Mouse (Mus musculus) B cell, adult (primary cell): ENCODE measurements around the gene Armc9. TPM values are rescaled to one million over a fixed set of nuclear protein-coding genes. Genes with fewer than 3 reads are reported as not detected.

Source experiments
- total RNA-seq: library from RNA; stranded (reverse); gene quantifications from 4 replicates; pipeline ENCODE4 v1.2.4, GENCODE M21; 2023; ENCODE audit not compliant: inconsistent age

Gene Armc9
- 6.3 to 8.1 TPM (median 6.6 TPM) in 4 replicates for total RNA-seq

GRCm38 (mm10) chr1:86154133-86154823, at the start of gene Armc9:
Armc9 (plus strand) TSS chr1:86154780.

GRCm38 (mm10) chr1:86111779-86112178, 42.8 kb upstream of the Armc9 start, which contains the start of gene Htr2b:
Htr2b (minus strand) TSS chr1:86111970.

GRCm38 (mm10) chr1:86133337-86133736, 21.2 kb upstream of the Armc9 start, which contains the start of gene Gm21972:
Gm21972 (plus strand) TSS chr1:86133637.

GRCm38 (mm10) chr1:86302532-86302931, 148.0 kb downstream of the Armc9 start, which contains the start of gene B3gnt7:
B3gnt7 (plus strand) TSS chr1:86302832.

Other genes starting within 250 kb of the Armc9 start
- 0.48 to 0.96 TPM in 2 of 4 replicates, not detected in the others for gene 4933407L21Rik, start 226.3 kb upstream of the Armc9 start, total RNA-seq
- gene Gpr55, start 193.8 kb upstream of the Armc9 start, total RNA-seq = 3.5 to 4.2 TPM (median 3.7 TPM) in 4 replicates
- gene Spata3, start 138.0 kb upstream of the Armc9 start, total RNA-seq = not detected in 4 replicates
- gene 2810459M11Rik, start 108.9 kb upstream of the Armc9 start, total RNA-seq = 0.15 TPM in 1 of 4 replicates, not detected in the others
- gene Psmd1, start 90.4 kb upstream of the Armc9 start, total RNA-seq = 52.7 to 64.9 TPM (median 58.4 TPM) in 4 replicates
- not detected in 4 replicates for gene Htr2b, start 42.8 kb upstream of the Armc9 start, total RNA-seq
- 0.96 TPM in 1 of 4 replicates, not detected in the others for gene Gm21972, start 21.1 kb upstream of the Armc9 start, total RNA-seq
- 23.8 to 31.4 TPM (median 28.3 TPM) in 4 replicates for gene B3gnt7, start 148.1 kb downstream of the Armc9 start, total RNA-seq
- gene Ncl, start 204.6 kb downstream of the Armc9 start, total RNA-seq = 528 to 575 TPM (median 550 TPM) in 4 replicates